Mouse (Mus musculus): ENCODE results near the gene Tex48.

- TF ChIP-seq POLR2A (IDR thresholded peaks at IDR 0.05; ENCODE audit: borderline replicate concordance, control insufficient read depth, low read depth, low read length) (no peak), CTCF (IDR thresholded peaks at IDR 0.05; ENCODE audit: control insufficient read depth, insufficient read depth, low read length) (no peak)
Measured at GRCm38 (mm10) chr4:63668255-63668654, 46.0 kb upstream of the Tex48 start.

All from bone marrow, adult 2 months (tissue).